Mouse (Mus musculus) right cerebral cortex, adult 2 months (tissue): ENCODE measurements around the gene Filip1.
"Not testable (repeated sequence)": the region's sequence is repeated elsewhere in the genome, so short reads cannot be mapped to it uniquely, and the experiment has no call there.

Source experiments
- DNase-seq, 2 experiments: peaks; one replicate each; pipeline ENCODE4 v3.0.0; 2021 to 2022; ENCODE audit warnings: low spot score in 2 of 2

Gene Filip1

GRCm38 (mm10) chr9:80012751-80013150, at the start of gene Filip1:
Gene Filip1 (minus strand): TSS chr9:80012851.
- DNase-seq = peak; percentile 9 to 28

- no peak for DNase-seq
These were observed 45.0 kb upstream of the Filip1 start for GRCm38 (mm10) chr9:80057690-80058089.

GRCm38 (mm10) chr9:80052951-80053350, 40.3 kb upstream of the Filip1 start:
- no peak for DNase-seq

- not testable (repeated sequence) for DNase-seq
These were observed 36.6 kb upstream of the Filip1 start for GRCm38 (mm10) chr9:80049271-80049670.

GRCm38 (mm10) chr9:80044301-80044700, 31.6 kb upstream of the Filip1 start:
- not testable (repeated sequence) for DNase-seq

- DNase-seq = no peak
These were observed 26.7 kb upstream of the Filip1 start for GRCm38 (mm10) chr9:80039296-80039815.

- no peak for DNase-seq
These were observed 25.3 kb upstream of the Filip1 start for GRCm38 (mm10) chr9:80037997-80038383.

GRCm38 (mm10) chr9:80037262-80037996, 24.8 kb upstream of the Filip1 start:
- no peak for DNase-seq

- DNase-seq = no peak
These were observed 13.9 kb upstream of the Filip1 start for GRCm38 (mm10) chr9:80026581-80027021.

GRCm38 (mm10) chr9:80026017-80026416, 13.4 kb upstream of the Filip1 start:
- peak; percentile 66 for DNase-seq

GRCm38 (mm10) chr9:80025347-80025746, 12.7 kb upstream of the Filip1 start:
- not testable (repeated sequence) for DNase-seq

GRCm38 (mm10) chr9:80022821-80023220, 10.2 kb upstream of the Filip1 start:
- no peak for DNase-seq

GRCm38 (mm10) chr9:80021648-80022047, 9.0 kb upstream of the Filip1 start:
- peak in 1 of 2 experiments; percentile 18 for DNase-seq

GRCm38 (mm10) chr9:80020429-80020828, 7.8 kb upstream of the Filip1 start:
- no peak for DNase-seq

- DNase-seq = no peak
These were observed 635 bp downstream of the Filip1 start for GRCm38 (mm10) chr9:80012016-80012415.

- peak; percentile 92 to 95 for DNase-seq
These were observed 10.1 kb downstream of the Filip1 start for GRCm38 (mm10) chr9:80002394-80003188.

- no peak for DNase-seq
These were observed 15.4 kb downstream of the Filip1 start for GRCm38 (mm10) chr9:79997282-79997681.

GRCm38 (mm10) chr9:79994296-79994695, 18.4 kb downstream of the Filip1 start:
- DNase-seq = no peak

- DNase-seq = no peak
These were observed 19.6 kb downstream of the Filip1 start for GRCm38 (mm10) chr9:79993066-79993465.

GRCm38 (mm10) chr9:79990456-79991017, 22.1 kb downstream of the Filip1 start:
- no peak for DNase-seq

- no peak for DNase-seq
These were observed 22.9 kb downstream of the Filip1 start for GRCm38 (mm10) chr9:79989703-79990102.

GRCm38 (mm10) chr9:79989061-79989460, 23.6 kb downstream of the Filip1 start:
- no peak for DNase-seq
